Mouse (Mus musculus): ENCODE measurements around the gene Atp6v1b1.
A peak's percentile ranks its signal among the peaks of the same experiment; 100 is the strongest.

Atp6v1b1 gene

DNA sequence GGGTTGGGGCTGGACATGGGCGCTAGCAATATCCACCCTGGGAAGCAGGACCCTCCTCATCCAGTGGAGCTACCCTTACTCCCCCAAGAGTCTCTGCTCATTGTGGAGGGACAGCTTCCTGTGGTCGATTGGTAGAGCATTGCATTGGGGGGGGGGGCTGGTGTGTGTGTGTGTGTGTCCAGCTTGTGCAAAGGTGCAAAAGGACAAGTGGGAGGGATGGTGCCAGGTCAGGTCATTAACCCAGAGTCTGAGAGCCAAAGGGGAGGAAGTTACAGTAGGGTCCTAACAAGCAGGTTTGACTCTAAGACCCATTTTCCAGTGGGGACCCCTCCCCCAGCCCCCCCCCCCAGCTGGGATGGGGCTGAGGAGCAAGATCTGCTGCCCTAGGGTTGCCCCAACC lies 2.7 kb downstream of the Atp6v1b1 start:
- peaks cover 37% of the 10 kb centered on the region for H3K4me1 ChIP-seq (replicated peaks; ENCODE audit: low read depth, low read length)
- peaks cover 8% of the 10 kb centered on the region; the same call in 1 of the 2 replicates for H3K9me3 ChIP-seq (ENCODE audit: low read length)
- peaks cover 50% of the 10 kb centered on the region for H3K27me3 ChIP-seq (ENCODE audit: insufficient read depth, low read length)
- no peaks in the 10 kb centered on the region for H3K36me3 ChIP-seq (ENCODE audit: insufficient read depth, low read length)
- TF ChIP-seq CTCF (conservative IDR thresholded peaks at IDR 0.05; ENCODE audit: low read length) (no peak), POU5F1 (IDR thresholded peaks at IDR 0.05; ENCODE audit: borderline replicate concordance, low read length) (no peak), NANOG (IDR thresholded peaks at IDR 0.05; ENCODE audit: borderline replicate concordance, low read length) (no peak)
- H3K4me3 ChIP-seq (replicated peaks; ENCODE audit: low read length) = no peak overlapping the region

DNA sequence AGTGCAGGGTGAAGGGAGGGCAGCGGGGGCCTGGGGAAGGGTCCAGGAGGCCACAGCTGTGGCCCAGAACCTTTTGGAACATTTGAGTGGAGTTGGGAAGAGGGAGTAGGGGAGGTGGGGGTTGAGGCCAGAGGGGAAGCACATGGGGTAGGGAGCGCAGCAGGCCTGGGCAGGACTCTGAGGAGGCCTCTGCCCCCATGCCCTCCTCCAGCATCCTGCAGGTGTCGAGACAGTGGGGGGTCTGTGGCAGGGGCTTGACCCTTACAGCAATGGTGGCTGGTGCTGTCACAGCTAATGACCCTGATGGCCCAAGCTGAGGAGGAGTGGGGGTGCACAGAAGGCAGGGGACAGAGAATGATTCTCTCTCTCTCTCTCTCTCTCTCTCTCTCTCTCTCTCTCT lies 6.5 kb downstream of the Atp6v1b1 start:
- Histone ChIP-seq H3K4me3 (replicated peaks; ENCODE audit: low read length) (no peak overlapping the region), H3K9me3 (ENCODE audit: low read length) (no peaks in the 10 kb centered on the region), H3K4me1 (replicated peaks; ENCODE audit: low read depth, low read length) (peaks cover 22% of the 10 kb centered on the region), H3K36me3 (ENCODE audit: insufficient read depth, low read length) (no peaks in the 10 kb centered on the region), H3K27me3 (ENCODE audit: insufficient read depth, low read length) (peaks cover 76% of the 10 kb centered on the region)
- TF ChIP-seq NANOG (IDR thresholded peaks at IDR 0.05; ENCODE audit: borderline replicate concordance, low read length) = no peak
- no peak for TF ChIP-seq CTCF (conservative IDR thresholded peaks at IDR 0.05; ENCODE audit: low read length)
- no peak for TF ChIP-seq POU5F1 (IDR thresholded peaks at IDR 0.05; ENCODE audit: borderline replicate concordance, low read length)

DNA sequence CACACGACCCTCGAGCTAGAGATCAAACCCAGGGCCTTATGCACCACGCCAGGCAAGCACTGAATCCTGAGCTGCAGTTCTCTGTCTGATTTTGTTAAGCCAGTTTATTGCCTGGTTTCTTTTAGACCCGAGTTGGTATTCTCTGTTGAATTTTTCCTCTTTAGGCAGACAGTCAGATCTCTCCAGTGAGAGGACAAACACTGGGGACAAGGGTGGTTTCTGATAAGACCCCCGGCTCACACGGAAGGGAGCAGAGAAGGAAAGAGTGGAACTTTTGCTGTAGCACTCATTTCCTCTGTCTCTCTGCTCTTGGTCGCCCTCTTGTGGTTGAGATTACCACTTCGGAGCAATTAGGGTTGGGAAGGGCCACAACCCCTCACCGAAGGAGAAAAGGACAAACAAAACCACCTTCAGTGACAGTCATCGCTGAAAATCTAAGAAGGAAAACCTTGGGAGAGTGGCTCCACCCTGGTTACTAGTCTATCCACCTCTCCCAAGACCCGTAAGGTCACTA lies 7.4 kb downstream of the Atp6v1b1 start:
- Histone ChIP-seq H3K9me3 (ENCODE audit: low read length) (no peaks in the 10 kb centered on the region), H3K4me3 (replicated peaks; ENCODE audit: low read length) (0 out of 2 replicates have a peak overlapping the region, but pooled peaks have one; percentile 11), H3K36me3 (ENCODE audit: insufficient read depth, low read length) (no peaks in the 10 kb centered on the region), H3K27me3 (ENCODE audit: insufficient read depth, low read length) (peaks cover 82% of the 10 kb centered on the region), H3K4me1 (replicated peaks; ENCODE audit: low read depth, low read length) (peaks cover 14% of the 10 kb centered on the region)
- TF ChIP-seq CTCF (conservative IDR thresholded peaks at IDR 0.05; ENCODE audit: low read length) (peak; percentile 71), NANOG (IDR thresholded peaks at IDR 0.05; ENCODE audit: borderline replicate concordance, low read length) (no peak)

DNA sequence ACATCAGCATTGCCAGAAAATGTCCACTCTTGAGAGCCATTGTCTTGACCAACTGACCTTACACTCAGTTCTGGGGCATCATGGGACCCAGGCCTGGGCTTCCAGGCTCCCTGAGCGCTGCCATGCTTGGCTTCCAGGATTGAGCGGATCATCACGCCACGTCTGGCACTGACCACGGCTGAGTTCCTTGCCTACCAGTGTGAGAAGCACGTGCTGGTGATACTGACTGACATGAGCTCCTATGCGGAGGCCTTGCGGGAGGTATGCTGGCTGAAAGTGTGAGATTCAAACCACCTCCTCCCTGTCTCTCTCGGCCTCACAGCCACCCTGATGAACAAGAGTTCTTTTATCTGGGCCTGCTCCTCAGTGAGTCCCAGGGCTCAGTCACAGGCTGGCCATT lies 13.3 kb downstream of the Atp6v1b1 start:
- H3K4me1 ChIP-seq (replicated peaks; ENCODE audit: low read depth, low read length) = peaks cover 8% of the 10 kb centered on the region
- H3K36me3 ChIP-seq (ENCODE audit: insufficient read depth, low read length) = no peaks in the 10 kb centered on the region
- H3K4me3 ChIP-seq (replicated peaks; ENCODE audit: low read length) = no peak overlapping the region
- H3K9me3 ChIP-seq (ENCODE audit: low read length) = no peaks in the 10 kb centered on the region
- H3K27me3 ChIP-seq (ENCODE audit: insufficient read depth, low read length) = peaks cover 89% of the 10 kb centered on the region
- TF ChIP-seq POU5F1 (IDR thresholded peaks at IDR 0.05; ENCODE audit: borderline replicate concordance, low read length) (no peak), CTCF (conservative IDR thresholded peaks at IDR 0.05; ENCODE audit: low read length) (no peak), NANOG (IDR thresholded peaks at IDR 0.05; ENCODE audit: borderline replicate concordance, low read length) (no peak)

DNA sequence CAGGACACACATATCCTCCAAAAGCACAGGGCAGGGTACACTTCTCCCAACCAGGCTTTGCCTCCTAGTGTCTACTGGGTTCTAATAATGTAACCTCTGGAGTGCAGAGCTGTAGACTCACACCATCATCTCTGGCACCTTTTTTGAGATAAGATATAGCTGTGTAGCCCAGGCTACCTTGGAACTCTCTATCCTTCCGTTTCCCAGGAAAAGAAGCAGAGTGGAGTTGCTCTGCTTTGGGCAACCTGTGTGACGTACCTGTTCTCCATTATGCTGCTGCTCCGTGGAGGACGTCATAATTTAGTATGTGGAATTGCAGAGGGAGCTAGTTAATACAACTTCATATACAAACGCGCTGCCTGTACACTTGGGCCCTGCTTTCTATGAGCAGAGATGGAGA lies 19.6 kb downstream of the Atp6v1b1 start, which contains the start of gene Ankrd53:
Gene Ankrd53, plus strand, starts transcription at position 301 of the 400 bp plus-strand sequence.
- H3K36me3 ChIP-seq (ENCODE audit: insufficient read depth, low read length) = no peaks in the 10 kb centered on the region
- H3K27me3 ChIP-seq (ENCODE audit: insufficient read depth, low read length) = peaks cover 85% of the 10 kb centered on the region
- H3K4me1 ChIP-seq (replicated peaks; ENCODE audit: low read depth, low read length) = peaks cover 31% of the 10 kb centered on the region
- no peak for TF ChIP-seq POU5F1 (IDR thresholded peaks at IDR 0.05; ENCODE audit: borderline replicate concordance, low read length)
- peak within 1 kb of the TSS; percentile 60 for H3K4me3 ChIP-seq (replicated peaks; ENCODE audit: low read length)
- no peaks in the 10 kb centered on the region for H3K9me3 ChIP-seq (ENCODE audit: low read length)

DNA sequence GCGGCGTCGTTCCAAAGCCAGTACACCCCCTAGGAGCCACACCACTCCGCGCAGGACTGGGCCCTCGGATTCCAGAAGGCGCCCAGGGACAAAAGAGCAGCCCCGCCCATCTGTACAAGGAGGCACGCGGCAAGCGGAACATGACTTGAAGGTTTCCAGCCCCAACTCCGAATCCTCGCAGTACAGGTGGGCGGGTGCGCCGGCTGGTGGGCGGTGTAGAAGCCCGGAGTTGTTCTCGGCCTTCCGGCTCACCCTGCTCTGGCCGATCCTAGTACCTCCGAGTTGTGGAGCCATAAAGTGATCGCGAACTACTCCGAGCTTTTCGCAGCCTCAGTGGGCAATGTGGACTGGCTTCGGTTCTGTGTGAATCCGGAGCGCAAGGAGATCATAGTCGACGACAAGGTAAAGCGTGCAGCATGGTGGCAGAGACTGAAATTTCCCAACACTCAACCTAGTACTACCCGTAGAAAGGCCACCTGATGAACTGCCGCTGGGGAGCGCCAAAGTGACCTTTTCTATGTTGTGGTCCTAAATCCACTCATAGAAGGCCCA lies 20.2 kb downstream of the Atp6v1b1 start:
- peak overlapping the region; percentile 60 for H3K4me3 ChIP-seq (replicated peaks; ENCODE audit: low read length)
- peaks cover 79% of the 10 kb centered on the region for H3K27me3 ChIP-seq (ENCODE audit: insufficient read depth, low read length)
- TF ChIP-seq NANOG (IDR thresholded peaks at IDR 0.05; ENCODE audit: borderline replicate concordance, low read length) (no peak), CTCF (conservative IDR thresholded peaks at IDR 0.05; ENCODE audit: low read length) (no peak), POU5F1 (IDR thresholded peaks at IDR 0.05; ENCODE audit: borderline replicate concordance, low read length) (no peak)
- 0 out of 2 replicates have a peak, but pooled peaks cover 2% of the 10 kb centered on the region for H3K36me3 ChIP-seq (ENCODE audit: insufficient read depth, low read length)
- no peaks in the 10 kb centered on the region for H3K9me3 ChIP-seq (ENCODE audit: low read length)
- peaks cover 28% of the 10 kb centered on the region for H3K4me1 ChIP-seq (replicated peaks; ENCODE audit: low read depth, low read length)

DNA sequence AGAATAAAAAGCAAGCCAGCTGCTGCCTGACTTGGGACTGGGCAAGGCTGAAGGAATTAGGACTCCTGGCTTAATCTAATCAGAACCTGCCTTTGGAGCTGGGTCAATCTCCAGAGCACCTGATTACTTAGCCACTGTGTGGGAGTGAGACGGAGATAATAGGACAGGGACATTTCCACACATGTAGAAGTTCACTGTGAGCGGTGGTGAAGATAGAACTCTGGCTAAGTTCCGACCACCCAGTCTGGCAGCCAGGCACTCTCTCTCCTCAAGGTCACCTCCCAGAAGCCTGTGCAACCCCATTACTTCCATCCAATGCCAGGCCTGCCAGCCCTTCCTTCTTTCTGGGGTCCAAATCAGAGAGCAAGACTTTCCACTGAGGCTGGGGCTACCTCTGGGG lies 24.2 kb downstream of the Atp6v1b1 start:
- peaks cover 45% of the 10 kb centered on the region for H3K27me3 ChIP-seq (ENCODE audit: insufficient read depth, low read length)
- H3K4me3 ChIP-seq (replicated peaks; ENCODE audit: low read length) = no peak overlapping the region

DNA sequence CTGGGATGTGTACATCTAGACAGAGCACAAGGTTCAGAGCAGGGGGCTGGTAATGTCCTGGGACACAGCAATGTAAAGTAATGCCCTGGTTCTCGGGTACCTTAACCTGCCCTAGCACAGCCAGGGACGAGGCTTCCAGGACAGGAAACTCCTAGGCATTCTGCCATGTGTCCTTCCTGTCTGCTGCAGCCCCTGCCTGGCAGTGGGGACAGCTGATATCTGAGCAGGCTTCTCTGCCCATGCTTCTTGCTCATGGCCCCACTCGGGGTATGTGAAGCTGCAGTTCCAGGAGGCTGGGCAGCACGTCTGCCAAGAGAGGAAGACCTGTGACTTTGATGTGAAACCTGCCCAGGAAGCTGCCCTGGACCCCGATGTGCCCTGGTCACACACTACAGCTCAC lies 25.7 kb downstream of the Atp6v1b1 start:
- no peak for TF ChIP-seq POU5F1 (IDR thresholded peaks at IDR 0.05; ENCODE audit: borderline replicate concordance, low read length)
- no peak for TF ChIP-seq NANOG (IDR thresholded peaks at IDR 0.05; ENCODE audit: borderline replicate concordance, low read length)
- H3K4me3 ChIP-seq (replicated peaks; ENCODE audit: low read length) = no peak overlapping the region
- peaks cover 24% of the 10 kb centered on the region for H3K4me1 ChIP-seq (replicated peaks; ENCODE audit: low read depth, low read length)
- H3K27me3 ChIP-seq (ENCODE audit: insufficient read depth, low read length) = peaks cover 30% of the 10 kb centered on the region
- peaks cover 58% of the 10 kb centered on the region for H3K36me3 ChIP-seq (ENCODE audit: insufficient read depth, low read length)
- no peaks in the 10 kb centered on the region for H3K9me3 ChIP-seq (ENCODE audit: low read length)

More for the DNA sequence above, 24.2 kb downstream of the Atp6v1b1 start:
- peaks cover 30% of the 10 kb centered on the region for H3K4me1 ChIP-seq (replicated peaks; ENCODE audit: low read depth, low read length)
- H3K36me3 ChIP-seq (ENCODE audit: insufficient read depth, low read length) = peaks cover 42% of the 10 kb centered on the region
- no peaks in the 10 kb centered on the region for H3K9me3 ChIP-seq (ENCODE audit: low read length)
- TF ChIP-seq POU5F1 (IDR thresholded peaks at IDR 0.05; ENCODE audit: borderline replicate concordance, low read length) (no peak), CTCF (conservative IDR thresholded peaks at IDR 0.05; ENCODE audit: low read length) (no peak), NANOG (IDR thresholded peaks at IDR 0.05; ENCODE audit: borderline replicate concordance, low read length) (no peak)

DNA sequence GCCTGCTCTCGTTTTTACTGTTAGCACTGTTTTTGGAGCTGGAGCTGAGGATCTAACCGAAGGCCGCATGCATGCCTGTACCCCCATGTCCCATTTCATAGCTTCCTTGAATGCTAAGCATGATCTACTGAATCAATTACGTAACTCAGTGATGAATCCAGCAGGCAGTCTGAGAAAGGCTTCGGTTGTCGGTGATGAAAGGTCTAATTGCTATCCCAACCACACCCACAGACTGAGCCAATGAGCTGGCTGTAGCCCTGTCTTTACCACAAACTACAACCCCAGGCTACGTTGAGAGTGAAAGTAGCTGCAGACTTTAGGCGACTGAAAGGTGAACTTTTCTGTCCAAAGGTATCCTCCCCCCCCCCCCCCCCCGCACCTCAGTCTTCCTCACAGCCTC lies 31.3 kb downstream of the Atp6v1b1 start:
- H3K27me3 ChIP-seq (ENCODE audit: insufficient read depth, low read length) = no peaks in the 10 kb centered on the region
- no peaks in the 10 kb centered on the region for H3K9me3 ChIP-seq (ENCODE audit: low read length)
- TF ChIP-seq NANOG (IDR thresholded peaks at IDR 0.05; ENCODE audit: borderline replicate concordance, low read length) (no peak), POU5F1 (IDR thresholded peaks at IDR 0.05; ENCODE audit: borderline replicate concordance, low read length) (no peak), CTCF (conservative IDR thresholded peaks at IDR 0.05; ENCODE audit: low read length) (no peak)
- peaks cover 47% of the 10 kb centered on the region for H3K36me3 ChIP-seq (ENCODE audit: insufficient read depth, low read length)
- peak overlapping the region; percentile 99; the same call in 1 of the 2 replicates for H3K4me3 ChIP-seq (replicated peaks; ENCODE audit: low read length)
- peaks cover 41% of the 10 kb centered on the region for H3K4me1 ChIP-seq (replicated peaks; ENCODE audit: low read depth, low read length)
